Mouse (Mus musculus) CH12.LX (cell line): ENCODE measurements around the gene Safb. TPM values are rescaled to one million over a fixed set of nuclear protein-coding genes. Genes with fewer than 3 reads are reported as not detected.

ENCODE experiments used
- DNase-seq: peaks from one replicate; pipeline ENCODE4 v3.0.0-alpha.2; 2013; ENCODE audit errors: extremely low read depth
- H3K27ac ChIP-seq: 2 replicates; pipeline ENCODE4 v1.5.1; 2012; ENCODE audit warnings: low read depth, mild to moderate bottlenecking, control low read depth, moderate library complexity; ENCODE audit not compliant: insufficient read depth
- H3K27me3 ChIP-seq: replicated peaks from 2 replicates; pipeline ENCODE3; 2012; ENCODE audit warnings: inconsistent platforms
- H3K36me3 ChIP-seq, 2 experiments: replicated peaks in 1 of 2; 2 replicates each; pipeline versions ENCODE3 to v1.6.1; 2012; ENCODE audit warnings: inconsistent platforms in 1 of 2, low read length in 1 of 2, mild to moderate bottlenecking in 1 of 2, mixed read lengths in 1 of 2, moderate library complexity in 1 of 2; ENCODE audit not compliant: control insufficient read depth in 1 of 2, insufficient read depth in 1 of 2
- H3K4me1 ChIP-seq, 2 experiments: 2 replicates each; pipeline ENCODE4 v1.6.1; 2012; ENCODE audit warnings: inconsistent platforms in 1 of 2, moderate library complexity in 1 of 2; ENCODE audit not compliant: insufficient read depth in 2 of 2, control insufficient read depth in 1 of 2
- H3K4me2 ChIP-seq: 2 replicates; pipeline ENCODE4 v1.6.1; 2012; ENCODE audit warnings: low read depth, mild to moderate bottlenecking, control low read depth; ENCODE audit not compliant: poor library complexity, insufficient read depth, severe bottlenecking
- H3K4me3 ChIP-seq, 3 experiments: fragments of 150-350 bp in 1 of 3; sonication (generic) in 1 of 3; replicated peaks in 1 of 3; 2 replicates each; pipeline versions ENCODE3 to v1.5.1; 2011 to 2012; ENCODE audit warnings: low read depth in 2 of 3, low read length in 2 of 3, mild to moderate bottlenecking in 2 of 3, moderate library complexity in 2 of 3, control low read depth in 1 of 3, improper control_type of control experiment in 1 of 3, inconsistent platforms in 1 of 3, mixed read lengths in 1 of 3; ENCODE audit not compliant: poor library complexity in 1 of 3
- H3K79me2 ChIP-seq: replicated peaks from 2 replicates; pipeline ENCODE4 v1.6.1; 2012; ENCODE audit warnings: mild to moderate bottlenecking, moderate library complexity; ENCODE audit not compliant: control insufficient read depth, poor library complexity, insufficient read depth, severe bottlenecking; ENCODE audit errors: extremely low read depth
- H3K9ac ChIP-seq: 2 replicates; pipeline ENCODE4 v1.6.1; 2012; ENCODE audit warnings: low read depth, mild to moderate bottlenecking, control low read depth, moderate library complexity; ENCODE audit not compliant: insufficient read depth
- H3K9me3 ChIP-seq: replicated peaks from 2 replicates; pipeline ENCODE3; 2012; ENCODE audit warnings: low read length, inconsistent platforms, mixed read lengths
- BHLHE40 ChIP-seq: IDR thresholded peaks from 2 replicates; pipeline ENCODE4 v1.6.1; 2011; ENCODE audit warnings: mild to moderate bottlenecking, low read depth, low read length, improper control_type of control experiment
- CHD1 ChIP-seq: IDR thresholded peaks from 2 replicates; pipeline ENCODE4 v1.6.1; 2012; ENCODE audit warnings: low read depth, low read length, improper control_type of control experiment, inconsistent platforms
- CHD2 ChIP-seq: IDR thresholded peaks from 2 replicates; pipeline ENCODE4 v1.6.1; 2011; ENCODE audit warnings: low read length, improper control_type of control experiment
- CTCF ChIP-seq, 2 experiments: IDR thresholded peaks in 1 of 2; conservative IDR thresholded peaks in 1 of 2; 2 replicates each; pipeline ENCODE4 v1.5.1; 2011 to 2012; ENCODE audit warnings: low read depth in 2 of 2, low read length in 2 of 2, improper control_type of control experiment in 1 of 2, inconsistent platforms in 1 of 2, mild to moderate bottlenecking in 1 of 2, moderate library complexity in 1 of 2
- E2F4 ChIP-seq: IDR thresholded peaks from 2 replicates; pipeline ENCODE4 v1.6.1; 2011; ENCODE audit warnings: low read depth, low read length, improper control_type of control experiment; ENCODE audit not compliant: insufficient replicate concordance
- ELF1 ChIP-seq: IDR thresholded peaks from 2 replicates; pipeline ENCODE4 v1.6.1; 2014; ENCODE audit warnings: low read depth, mild to moderate bottlenecking, inconsistent platforms, low read length, improper control_type of control experiment
- EP300 ChIP-seq: IDR thresholded peaks from 2 replicates; pipeline ENCODE4 v1.6.1; 2011; ENCODE audit warnings: low read length, improper control_type of control experiment
- ETS1 ChIP-seq: conservative IDR thresholded peaks from 2 replicates; pipeline ENCODE4 v1.6.1; 2012; ENCODE audit warnings: low read depth, mild to moderate bottlenecking, inconsistent platforms, low read length, improper control_type of control experiment, moderate library complexity
- GABPA ChIP-seq: IDR thresholded peaks from 2 replicates; pipeline ENCODE4 v1.6.1; 2012; ENCODE audit warnings: low read depth, low read length, improper control_type of control experiment, inconsistent platforms; ENCODE audit not compliant: insufficient replicate concordance
- HCFC1 ChIP-seq: IDR thresholded peaks from 2 replicates; pipeline ENCODE4 v1.6.1; 2012; ENCODE audit warnings: low read depth, mild to moderate bottlenecking, inconsistent platforms, low read length, improper control_type of control experiment
- IRF4 ChIP-seq: IDR thresholded peaks from 2 replicates; pipeline ENCODE4 v1.6.1; 2014; ENCODE audit warnings: low read depth, mild to moderate bottlenecking, inconsistent platforms, low read length, improper control_type of control experiment
- JUN ChIP-seq: IDR thresholded peaks from 2 replicates; pipeline ENCODE4 v1.6.1; 2011; ENCODE audit warnings: low read depth, mild to moderate bottlenecking, low read length, improper control_type of control experiment, moderate library complexity; ENCODE audit not compliant: insufficient read depth
- JUND ChIP-seq: conservative IDR thresholded peaks from 2 replicates; pipeline ENCODE4 v1.6.1; 2011; ENCODE audit warnings: low read depth, low read length, improper control_type of control experiment
- KAT2A ChIP-seq: IDR thresholded peaks from 2 replicates; pipeline ENCODE4 v1.6.1; 2012; ENCODE audit warnings: low read length, improper control_type of control experiment, inconsistent platforms; ENCODE audit not compliant: insufficient replicate concordance
- MAFK ChIP-seq: IDR thresholded peaks from 2 replicates; pipeline ENCODE4 v1.6.1; 2011; ENCODE audit warnings: low read length, improper control_type of control experiment; ENCODE audit not compliant: insufficient replicate concordance
- MAX ChIP-seq: IDR thresholded peaks from 2 replicates; pipeline ENCODE4 v1.6.1; 2011; ENCODE audit warnings: low read length, improper control_type of control experiment
- MAZ ChIP-seq: IDR thresholded peaks from 2 replicates; pipeline ENCODE4 v1.6.1; 2012; ENCODE audit warnings: low read depth, mild to moderate bottlenecking, inconsistent platforms, low read length, improper control_type of control experiment, moderate library complexity
- MEF2A ChIP-seq: IDR thresholded peaks from 2 replicates; pipeline ENCODE4 v1.6.1; 2014; ENCODE audit warnings: low read depth, mild to moderate bottlenecking, inconsistent platforms, low read length, improper control_type of control experiment, borderline replicate concordance
- MXI1 ChIP-seq: IDR thresholded peaks from 2 replicates; pipeline ENCODE4 v1.6.1; 2011; ENCODE audit warnings: mild to moderate bottlenecking, low read depth, low read length, improper control_type of control experiment
- MYC ChIP-seq: IDR thresholded peaks from 2 replicates; pipeline ENCODE4 v1.6.1; 2011; ENCODE audit warnings: low read depth, mild to moderate bottlenecking, improper control_type of control experiment, low read length
- NELFE ChIP-seq: IDR thresholded peaks from 2 replicates; pipeline ENCODE4 v1.6.1; 2011; ENCODE audit warnings: low read depth, low read length, improper control_type of control experiment
- NRF1 ChIP-seq: IDR thresholded peaks from 2 replicates; pipeline ENCODE4 v1.6.1; 2014; ENCODE audit warnings: low read depth, mild to moderate bottlenecking, inconsistent platforms, low read length, improper control_type of control experiment, moderate library complexity
- PAX5 ChIP-seq: IDR thresholded peaks from 2 replicates; pipeline ENCODE4 v1.6.1; 2012; ENCODE audit warnings: low read length, inconsistent platforms, mixed read lengths
- POLR2A ChIP-seq: IDR thresholded peaks from 2 replicates; pipeline ENCODE4 v1.6.1; 2011; ENCODE audit warnings: low read depth, mild to moderate bottlenecking, improper control_type of control experiment, low read length
- POLR2AphosphoS2 ChIP-seq: IDR thresholded peaks from 2 replicates; pipeline ENCODE4 v1.6.1; 2011; ENCODE audit warnings: low read depth, low read length, improper control_type of control experiment
- RAD21 ChIP-seq: IDR thresholded peaks from 2 replicates; pipeline ENCODE4 v1.6.1; 2011; ENCODE audit warnings: low read depth, mild to moderate bottlenecking, low read length, improper control_type of control experiment, moderate library complexity
- RCOR1 ChIP-seq: conservative IDR thresholded peaks from 2 replicates; pipeline ENCODE4 v1.6.1; 2012; ENCODE audit warnings: low read depth, mild to moderate bottlenecking, inconsistent platforms, low read length, improper control_type of control experiment
- SIN3A ChIP-seq: IDR thresholded peaks from 2 replicates; pipeline ENCODE4 v1.6.1; 2012; ENCODE audit warnings: low read length, improper control_type of control experiment, inconsistent platforms
- SMC3 ChIP-seq: IDR thresholded peaks from 2 replicates; pipeline ENCODE4 v1.6.1; 2011; ENCODE audit warnings: low read depth, low read length, improper control_type of control experiment
- TBP ChIP-seq: conservative IDR thresholded peaks from 2 replicates; pipeline ENCODE4 v1.6.1; 2011; ENCODE audit warnings: low read depth, low read length, improper control_type of control experiment
- TCF12 ChIP-seq: IDR thresholded peaks from 2 replicates; pipeline ENCODE4 v1.6.1; 2014; ENCODE audit warnings: low read depth, mild to moderate bottlenecking, inconsistent platforms, low read length, improper control_type of control experiment
- UBTF ChIP-seq: IDR thresholded peaks from 2 replicates; pipeline ENCODE4 v1.6.1; 2012; ENCODE audit warnings: low read depth, mild to moderate bottlenecking, inconsistent platforms, low read length, improper control_type of control experiment, moderate library complexity
- USF1 ChIP-seq: IDR thresholded peaks from 2 replicates; pipeline ENCODE4 v1.6.1; 2014; ENCODE audit warnings: low read depth, mild to moderate bottlenecking, inconsistent platforms, low read length, improper control_type of control experiment
- USF2 ChIP-seq: conservative IDR thresholded peaks from 2 replicates; pipeline ENCODE4 v1.6.1; 2011; ENCODE audit warnings: low read depth, low read length, improper control_type of control experiment
- ZC3H11A ChIP-seq: IDR thresholded peaks from 2 replicates; pipeline ENCODE4 v1.6.1; 2012; ENCODE audit warnings: low read depth, mild to moderate bottlenecking, inconsistent platforms, low read length, improper control_type of control experiment
- ZKSCAN1 ChIP-seq: IDR thresholded peaks from 2 replicates; pipeline ENCODE4 v1.6.1; 2012; ENCODE audit warnings: low read depth, inconsistent platforms, low read length, improper control_type of control experiment, borderline replicate concordance
- ZMIZ1 ChIP-seq: IDR thresholded peaks from 2 replicates; pipeline ENCODE4 v1.6.1; 2012; ENCODE audit warnings: low read depth, mild to moderate bottlenecking, inconsistent platforms, low read length, improper control_type of control experiment
- ZNF384 ChIP-seq: IDR thresholded peaks from 2 replicates; pipeline ENCODE4 v1.6.1; 2012; ENCODE audit warnings: low read depth, low read length, improper control_type of control experiment, inconsistent platforms
- dilution Hi-C: fragments of 300-500 bp; cut with MboI; formaldehyde crosslinking; loops from 2 replicates; pipeline ENCODE4 v1.14.3; 2020; ENCODE audit warnings: low sequenced_read_pairs; ENCODE audit not compliant: extremely low pct_unique_long_range_greater_than_20kb, extremely low pct_ligation_motif_present
- in situ Hi-C: fragments of 300-500 bp; cut with MboI; formaldehyde crosslinking; loops from 3 replicates; pipeline ENCODE4 v1.14.3; 2019; ENCODE audit warnings: low sequenced_read_pairs, low pct_ligation_motif_present, low pct_unique_long_range_greater_than_20kb, mixed read lengths
- polyA plus RNA-seq: library from polyadenylated mRNA; unstranded; fragments of >175 nt; gene quantifications from 2 replicates; pipeline ENCODE4 v1.2.1, GENCODE M21; 2012; ENCODE audit warnings: low read depth; ENCODE audit not compliant: insufficient read length
- total RNA-seq, 2 experiments: library from RNA; depleted of rRNA; stranded (reverse); fragments of 300-350 nt in 1 of 2; fragments of >200 nt in 1 of 2; gene quantifications; 2 replicates each; pipeline ENCODE4 v1.2.3; 2012 to 2014

The Safb gene
- total and polyA plus RNA-seq, 3 experiments: 25.4 to 135 (median 75.9) TPM

GRCm38 (mm10) chr17:56609452-56610171 is 25.0 kb downstream of the Safb start, which contains the start of gene 2410015M20Rik:
TSS of gene 2410015M20Rik (minus strand) at chr17:56609771.
- TF ChIP-seq USF1 (peak; percentile 40), ETS1 (peak; percentile 47; the same call in 1 of the 2 replicates), IRF4 (peak; percentile 76), NRF1 (peak; percentile 66), JUN (no peak), MEF2A (no peak; the same call in 1 of the 2 replicates), NELFE (peak; percentile 86), USF2 (no peak), MAZ (no peak), POLR2A (peak; percentile 86), ZNF384 (no peak), CHD1 (no peak), SMC3 (peak; percentile 12; the same call in 1 of the 2 replicates), E2F4 (no peak; the same call in 1 of the 2 replicates), POLR2AphosphoS2 (peak; percentile 90; the same call in 1 of the 2 replicates), PAX5 (no peak), ZC3H11A (no peak), ELF1 (peak; percentile 97), UBTF (no peak), ZMIZ1 (peak; percentile 71), TCF12 (peak; percentile 83; the same call in 1 of the 2 replicates), MXI1 (peak; percentile 91), KAT2A (peak; percentile 93; the same call in 1 of the 2 replicates), JUND (no peak), TBP (no peak), ZKSCAN1 (no peak), EP300 (no peak), MAX (peak; percentile 80), SIN3A (peak; percentile 92), RCOR1 (no peak), RAD21 (no peak; the same call in 1 of the 2 replicates), HCFC1 (peak; percentile 100), CHD2 (no peak), GABPA (peak; percentile 57; the same call in 1 of the 2 replicates), BHLHE40 (peak; percentile 80), CTCF (conservative IDR thresholded peaks at IDR 0.05 in 1 of 2, IDR thresholded peaks at IDR 0.05 in 1 of 2; ENCODE audit: low read depth in 2 of 2, low read length in 2 of 2) (peak in 1 of 2 experiments; percentile 54; a peak in 2 of 4 replicates), MAFK (no peak), MYC (peak; percentile 87)
- Histone ChIP-seq H3K4me3 (peak within 1 kb of the TSS; percentile 67 to 99 (median 79)), H3K79me2 (peaks cover 34% of the 10 kb centered on the region), H3K4me1 (peaks cover 6 to 45% of the 10 kb centered on the region in 2 experiments), H3K4me2 (peak within 1 kb of the TSS; percentile 89), H3K27ac (peak within 1 kb of the TSS; percentile 24), H3K27me3 (no peaks in the 10 kb centered on the region), H3K9ac (peak within 1 kb of the TSS; percentile 96), H3K9me3 (no peaks in the 10 kb centered on the region), H3K36me3 (peaks cover 39 to 47% of the 10 kb centered on the region in 2 experiments)
- dilution Hi-C loops: no loop called here
- peak; percentile 98 for DNase-seq
- in situ Hi-C loops: no loop called here
